Mouse (Mus musculus) cerebellum, adult 2 months (tissue): ENCODE measurements around the gene Leng8.

ENCODE experiments used
- CTCF ChIP-seq: fragments of 200-500 bp; IDR thresholded peaks from 2 replicates; pipeline ENCODE4 v1.5.1; 2011; ENCODE audit warnings: low read depth, mild to moderate bottlenecking, control low read depth, low read length, moderate library complexity, borderline replicate concordance; ENCODE audit not compliant: insufficient read depth
- POLR2A ChIP-seq: fragments of 200-500 bp; IDR thresholded peaks from 2 replicates; pipeline ENCODE4 v1.6.1; 2011; ENCODE audit warnings: low read length, control low read depth, borderline replicate concordance; ENCODE audit not compliant: insufficient read depth

GRCm38 (mm10) chr7:4138181-4138580, 1.3 kb downstream of the Leng8 start:
- TF ChIP-seq CTCF: no peak
- no peak for TF ChIP-seq POLR2A
